Mouse (Mus musculus) kidney, embryonic 16.5 days (tissue): Measurements from ENCODE around the gene Pfkp. TPM values are rescaled to one million over a fixed set of nuclear protein-coding genes. Genes with fewer than 3 reads are reported as not detected.

Source experiments
- ATAC-seq: fragments of 200-750 bp; cut with Nextera tagmentation; 2 replicates; pipeline ENCODE4 v1.8.0; 2017; ENCODE audit warnings: moderate TSS enrichment; ENCODE audit not compliant: low FRiP score, low TSS enrichment
- H3K27ac ChIP-seq: fragments of 300-500 bp; sonication (generic); 2 replicates; pipeline ENCODE4 v1.5.1; 2014; ENCODE audit warnings: low read length
- H3K27me3 ChIP-seq: fragments of 300-500 bp; sonication (generic); 2 replicates; pipeline ENCODE4 v1.6.1; 2014; ENCODE audit warnings: low read length, control low read depth, mixed read lengths; ENCODE audit not compliant: insufficient read depth
- H3K36me3 ChIP-seq: fragments of 300-500 bp; sonication (generic); 2 replicates; pipeline ENCODE4 v1.6.1; 2014; ENCODE audit warnings: low read length, control low read depth, mixed read lengths; ENCODE audit not compliant: insufficient read depth
- H3K4me1 ChIP-seq: fragments of 300-500 bp; sonication (generic); 2 replicates; pipeline ENCODE4 v1.6.1; 2014; ENCODE audit warnings: low read length, control low read depth, mixed read lengths; ENCODE audit not compliant: insufficient read depth
- H3K4me2 ChIP-seq: fragments of 300-500 bp; sonication (generic); replicated peaks from 2 replicates; pipeline ENCODE4 v1.6.1; 2014; ENCODE audit warnings: low read depth, low read length
- H3K4me3 ChIP-seq: fragments of 300-500 bp; sonication (generic); 2 replicates; pipeline ENCODE4 v1.5.1; 2014; ENCODE audit warnings: mild to moderate bottlenecking, low read length
- H3K9ac ChIP-seq: fragments of 300-500 bp; sonication (generic); replicated peaks from 2 replicates; pipeline ENCODE4 v1.6.1; 2014; ENCODE audit warnings: low read length
- H3K9me3 ChIP-seq: fragments of 300-500 bp; sonication (generic); 2 replicates; pipeline ENCODE4 v1.6.1; 2016; ENCODE audit warnings: low read length, control low read depth
- WGBS: fragments of 180-500 bp; shearing (Covaris S2); extraction: QIAGEN DNeasy Blood & Tissue Kit; methylation state at CpG from one replicate; pipeline ENCODE4 v1.1.7; 2014; 5-methylcytosine and 5-hydroxymethylcytosine counted together
- polyA plus RNA-seq: library from polyadenylated mRNA; unstranded; fragments of >200 nt; fragmentation: Nextera tagmentation; extraction: Ambion mirVana; gene quantifications from 2 replicates; pipeline ENCODE4 v1.2.1, GENCODE M21; 2015

Pfkp gene
- polyA plus RNA-seq, 1 experiment from 2014 or later, result 34.4 TPM

DNA sequence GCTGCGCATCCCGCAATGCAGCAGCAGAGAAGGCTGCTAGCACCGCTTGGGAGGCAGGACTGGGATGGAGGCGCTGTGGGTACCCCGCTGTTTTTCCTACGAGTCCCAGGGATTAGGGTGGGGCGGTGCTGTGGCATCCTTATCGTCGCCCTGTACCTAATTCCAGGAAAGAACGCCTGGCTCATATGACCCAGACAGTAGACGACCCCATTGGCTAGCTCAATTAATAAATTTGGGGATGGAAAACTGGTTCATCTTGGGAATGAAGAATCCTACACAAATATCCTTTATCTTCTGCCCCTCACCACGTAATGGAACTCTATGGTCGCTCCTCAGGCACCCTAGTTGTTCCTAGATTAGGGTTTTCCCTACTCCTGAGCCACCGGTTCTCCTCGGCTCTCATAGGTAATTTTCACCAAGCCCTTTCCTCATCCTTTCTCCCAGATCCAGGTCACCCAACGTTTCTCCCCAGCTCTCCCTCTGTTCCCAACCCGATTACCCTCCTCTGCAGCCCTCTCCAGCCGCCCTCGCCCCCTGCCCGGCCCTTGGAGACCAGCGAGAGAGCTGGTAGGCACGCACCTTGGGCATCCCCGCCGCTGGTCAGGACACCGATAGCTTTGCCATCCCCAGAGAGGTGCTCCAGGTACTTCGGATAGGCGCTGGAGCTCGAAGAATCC is 447 bp downstream of the Pfkp start:
- H3K4me2 ChIP-seq, result peak overlapping the region; percentile 99
- H3K4me1 ChIP-seq, result peaks cover 17% of the 10 kb centered on the region; the same call in 1 of the 2 replicates
- no peak overlapping the region for H3K27ac ChIP-seq
- WGBS, result 0% methylated on average over 27 of the region's 28 CpGs
- H3K9me3 ChIP-seq, result no peaks in the 10 kb centered on the region
- peak overlapping the region; percentile 63 for H3K4me3 ChIP-seq
- peak; percentile 14 for ATAC-seq
- no peaks in the 10 kb centered on the region for H3K36me3 ChIP-seq
- H3K27me3 ChIP-seq, result no peaks in the 10 kb centered on the region
- H3K9ac ChIP-seq, result peak overlapping the region; percentile 66

DNA sequence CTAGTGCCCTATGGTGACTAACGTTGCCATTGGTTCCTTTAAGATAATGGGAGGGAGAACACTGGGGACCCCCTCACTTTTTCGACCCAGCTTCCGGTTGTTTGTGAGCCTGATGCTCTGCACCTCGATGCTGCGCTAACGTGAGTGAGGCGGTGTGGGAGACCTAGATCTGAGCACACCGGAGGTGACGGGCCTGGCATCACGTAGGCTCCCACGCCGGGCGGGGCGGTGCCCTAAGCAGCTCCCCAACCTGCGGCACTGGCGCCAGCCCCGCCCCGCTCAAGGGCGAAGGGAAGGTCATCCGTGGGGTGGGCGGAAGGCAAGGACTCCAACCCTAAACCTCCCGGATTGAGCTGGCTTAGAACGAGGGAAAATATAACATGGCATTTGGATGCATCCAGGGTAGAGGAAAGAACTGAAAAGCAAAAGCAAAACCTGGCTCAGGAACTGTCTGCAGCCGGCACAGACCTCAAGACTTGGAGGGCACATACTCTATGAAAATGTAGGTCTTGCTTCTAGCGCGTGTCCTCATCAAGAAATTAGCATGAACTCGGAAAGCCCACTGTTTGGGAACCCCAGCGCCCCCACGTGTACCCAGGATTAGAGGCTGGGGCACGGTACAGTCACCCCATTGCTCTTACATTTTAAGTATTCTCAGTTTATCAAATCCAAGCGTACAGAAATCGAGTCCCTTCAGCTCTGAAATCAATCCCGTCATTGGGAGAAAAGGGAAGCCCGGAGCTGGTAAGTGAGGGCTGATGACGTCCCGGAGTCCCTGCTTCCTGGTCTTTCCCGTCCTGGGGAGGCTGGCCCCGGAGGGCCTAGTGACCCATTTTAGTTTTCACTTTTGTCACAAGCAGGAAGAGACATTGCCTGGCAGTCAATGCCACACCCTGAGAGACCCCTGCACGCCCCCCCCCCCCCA is 1.2 kb downstream of the Pfkp start:
- Histone ChIP-seq H3K27me3 (no peaks in the 10 kb centered on the region), H3K4me1 (peaks cover 17% of the 10 kb centered on the region; the same call in 1 of the 2 replicates), H3K36me3 (no peaks in the 10 kb centered on the region), H3K9me3 (no peaks in the 10 kb centered on the region), H3K27ac (no peak overlapping the region), H3K9ac (peak overlapping the region; percentile 66), H3K4me3 (peak overlapping the region; percentile 63), H3K4me2 (peak overlapping the region; percentile 99)
- peak; percentile 52 for ATAC-seq
- WGBS, result 1% methylated on average over 39 of the region's 39 CpGs

- Histone ChIP-seq H3K27me3 (no peaks in the 10 kb centered on the region), H3K27ac (no peak overlapping the region), H3K36me3 (no peaks in the 10 kb centered on the region), H3K4me2 (peak overlapping the region; percentile 99), H3K4me3 (peak overlapping the region; percentile 63), H3K9me3 (no peaks in the 10 kb centered on the region), H3K4me1 (peaks cover 17% of the 10 kb centered on the region; the same call in 1 of the 2 replicates), H3K9ac (peak overlapping the region; percentile 66)
- WGBS, result 38% methylated on average over 3 of the region's 3 CpGs
- no peak for ATAC-seq
Observed at GRCm38 (mm10) chr13:6646674-6647066, 1.9 kb downstream of the Pfkp start.

GRCm38 (mm10) chr13:6646266-6646665 is 2.3 kb downstream of the Pfkp start:
- Histone ChIP-seq H3K36me3 (no peaks in the 10 kb centered on the region), H3K9me3 (no peaks in the 10 kb centered on the region), H3K27ac (no peak overlapping the region), H3K4me1 (peaks cover 17% of the 10 kb centered on the region; the same call in 1 of the 2 replicates), H3K4me3 (no peak overlapping the region), H3K4me2 (0 out of 2 replicates have a peak overlapping the region, but pooled peaks have one; percentile 99), H3K9ac (no peak overlapping the region), H3K27me3 (no peaks in the 10 kb centered on the region)
- 50% methylated on average over 2 of the region's 2 CpGs for WGBS
- ATAC-seq, result no peak

GRCm38 (mm10) chr13:6643968-6644367 is 4.6 kb downstream of the Pfkp start:
- H3K36me3 ChIP-seq, result no peaks in the 10 kb centered on the region
- no peak overlapping the region for H3K9ac ChIP-seq
- peaks cover 14% of the 10 kb centered on the region; the same call in 1 of the 2 replicates for H3K4me1 ChIP-seq
- H3K27ac ChIP-seq, result no peak overlapping the region
- ATAC-seq, result no peak
- WGBS, result 91% methylated on average over 5 of the region's 5 CpGs
- no peaks in the 10 kb centered on the region for H3K9me3 ChIP-seq
- no peak overlapping the region for H3K4me3 ChIP-seq
- H3K27me3 ChIP-seq, result no peaks in the 10 kb centered on the region
- H3K4me2 ChIP-seq, result no peak overlapping the region

GRCm38 (mm10) chr13:6643026-6643425 is 5.6 kb downstream of the Pfkp start:
- no peak overlapping the region for H3K27ac ChIP-seq
- no peaks in the 10 kb centered on the region for H3K9me3 ChIP-seq
- no peak overlapping the region for H3K4me3 ChIP-seq
- no peaks in the 10 kb centered on the region for H3K36me3 ChIP-seq
- WGBS, result 85% methylated on average over 4 of the region's 4 CpGs
- peaks cover 8% of the 10 kb centered on the region; the same call in 1 of the 2 replicates for H3K4me1 ChIP-seq
- no peak for ATAC-seq
- no peaks in the 10 kb centered on the region for H3K27me3 ChIP-seq
- no peak overlapping the region for H3K4me2 ChIP-seq
- no peak overlapping the region for H3K9ac ChIP-seq

DNA sequence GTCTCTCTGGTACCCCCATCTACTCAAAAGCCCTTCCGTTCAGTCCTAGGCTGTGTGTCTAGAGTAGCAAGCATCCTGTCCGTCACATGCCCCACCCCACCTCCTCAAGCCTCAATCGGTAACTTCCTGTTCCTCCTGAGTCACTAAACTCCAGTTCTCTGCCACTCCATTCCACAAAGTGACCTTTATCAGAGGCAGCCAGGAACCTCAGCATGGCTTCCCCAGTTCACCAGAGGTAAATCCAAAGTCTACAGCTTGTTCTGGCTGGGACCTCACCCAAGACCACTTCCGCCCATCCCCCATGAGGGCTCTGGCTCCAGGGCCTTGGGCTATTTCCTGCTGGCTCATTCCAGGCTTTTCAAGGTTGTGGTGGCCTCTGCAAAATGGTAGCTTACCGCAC is 6.1 kb downstream of the Pfkp start:
- Histone ChIP-seq H3K9me3 (no peaks in the 10 kb centered on the region), H3K4me2 (no peak overlapping the region), H3K4me3 (no peak overlapping the region), H3K4me1 (peaks cover 5% of the 10 kb centered on the region; the same call in 1 of the 2 replicates), H3K36me3 (no peaks in the 10 kb centered on the region), H3K9ac (no peak overlapping the region), H3K27me3 (no peaks in the 10 kb centered on the region), H3K27ac (no peak overlapping the region)
- ATAC-seq, result no peak
- WGBS, result 83% methylated on average over 5 of the region's 5 CpGs

GRCm38 (mm10) chr13:6641497-6641896 is 7.1 kb downstream of the Pfkp start:
- WGBS, result 82% methylated on average over 1 of the region's 1 CpGs
- Histone ChIP-seq H3K9ac (no peak overlapping the region), H3K27ac (no peak overlapping the region), H3K4me1 (peaks cover 3% of the 10 kb centered on the region), H3K4me2 (no peak overlapping the region), H3K36me3 (no peaks in the 10 kb centered on the region), H3K4me3 (no peak overlapping the region), H3K27me3 (no peaks in the 10 kb centered on the region), H3K9me3 (no peaks in the 10 kb centered on the region)
- ATAC-seq, result no peak

DNA sequence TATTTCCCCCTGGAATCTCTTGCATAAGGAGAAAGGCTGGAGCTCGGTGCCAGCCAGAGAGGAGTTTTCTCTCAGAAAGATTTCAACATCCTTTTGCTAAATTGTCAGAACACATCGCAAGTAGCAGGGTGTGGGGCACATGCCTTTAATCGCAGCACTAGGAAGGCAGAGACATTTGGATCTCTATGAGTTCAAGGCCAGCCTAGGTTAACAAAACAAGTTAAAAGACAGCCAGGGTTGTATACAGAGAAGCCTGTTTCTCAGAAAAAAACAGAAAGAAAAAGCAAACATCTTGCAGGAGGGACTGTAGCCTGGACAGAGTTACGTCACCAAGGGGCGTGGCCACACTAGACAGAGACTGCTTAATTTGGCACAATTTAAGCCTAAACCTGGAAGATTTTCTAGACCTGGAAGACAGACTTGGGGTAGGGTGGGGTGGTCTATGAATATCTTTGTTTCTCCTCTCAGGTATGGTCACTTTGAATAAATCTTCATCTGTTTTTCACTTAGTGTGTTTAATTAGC is 9.0 kb downstream of the Pfkp start:
- ATAC-seq, result no peak
- H3K27ac ChIP-seq, result no peak overlapping the region
- no peaks in the 10 kb centered on the region for H3K27me3 ChIP-seq
- no peak overlapping the region for H3K4me3 ChIP-seq
- H3K36me3 ChIP-seq, result no peaks in the 10 kb centered on the region
- H3K9me3 ChIP-seq, result no peaks in the 10 kb centered on the region
- no peak overlapping the region for H3K9ac ChIP-seq
- H3K4me1 ChIP-seq, result peaks cover 14% of the 10 kb centered on the region
- WGBS, result 60% methylated on average over 5 of the region's 5 CpGs
- H3K4me2 ChIP-seq, result no peak overlapping the region
